Mouse (Mus musculus) ES-E14 (cell line): Measurements from ENCODE around the gene Egfl8. TPM values are rescaled to one million over a fixed set of nuclear protein-coding genes. Genes with fewer than 3 reads are reported as not detected.

Experiments used
- DNase-seq: peaks from one replicate; pipeline ENCODE4 v3.0.0-alpha.2; 2013; ENCODE audit warnings: low read depth, low spot score
- H3K27ac ChIP-seq: 2 replicates; pipeline ENCODE4 v1.5.1; 2012; ENCODE audit warnings: low read depth, mild to moderate bottlenecking, low read length, moderate library complexity, mixed read lengths; ENCODE audit not compliant: poor library complexity, insufficient read depth, severe bottlenecking
- H3K36me3 ChIP-seq: 2 replicates; pipeline ENCODE4 v1.6.1; 2012; ENCODE audit warnings: mild to moderate bottlenecking, low read length, moderate library complexity, mixed read lengths; ENCODE audit not compliant: control insufficient read depth, poor library complexity, insufficient read depth, severe bottlenecking
- H3K4me1 ChIP-seq, 2 experiments: fragments of 150-350 bp in 1 of 2; sonication (generic) in 1 of 2; 2 replicates each; pipeline ENCODE4 v1.6.1; 2012; ENCODE audit warnings: low read length in 2 of 2, mild to moderate bottlenecking in 1 of 2, mixed read lengths in 1 of 2; ENCODE audit not compliant: control insufficient read depth in 2 of 2, insufficient read depth in 2 of 2, poor library complexity in 1 of 2
- H3K4me3 ChIP-seq, 2 experiments: fragments of 150-350 bp in 1 of 2; sonication (generic) in 1 of 2; 2 replicates each; pipeline ENCODE4 v1.5.1; 2012; ENCODE audit warnings: low read length in 2 of 2, low read depth in 1 of 2, mild to moderate bottlenecking in 1 of 2, mixed read lengths in 1 of 2; ENCODE audit not compliant: insufficient read depth in 1 of 2, poor library complexity in 1 of 2, severe bottlenecking in 1 of 2
- H3K9ac ChIP-seq: 2 replicates; pipeline ENCODE4 v1.6.1; 2012; ENCODE audit warnings: low read depth, mild to moderate bottlenecking, low read length, mixed read lengths; ENCODE audit not compliant: poor library complexity, insufficient read depth, severe bottlenecking
- H3K9me3 ChIP-seq: fragments of 150-350 bp; sonication (generic); 2 replicates; pipeline ENCODE4 v1.6.1; 2012; ENCODE audit warnings: low read depth, mild to moderate bottlenecking, low read length; ENCODE audit not compliant: control insufficient read depth, insufficient read depth
- CHD2 ChIP-seq: IDR thresholded peaks from 2 replicates; pipeline ENCODE4 v1.6.1; 2014; ENCODE audit warnings: mild to moderate bottlenecking, low read depth, low read length, inconsistent platforms
- HCFC1 ChIP-seq: IDR thresholded peaks from 2 replicates; pipeline ENCODE4 v1.6.1; 2012; ENCODE audit warnings: low read length, inconsistent platforms, borderline replicate concordance; ENCODE audit not compliant: insufficient read depth
- MAFK ChIP-seq: IDR thresholded peaks from 2 replicates; pipeline ENCODE4 v1.6.1; 2014; ENCODE audit warnings: mild to moderate bottlenecking, low read depth, low read length, inconsistent platforms; ENCODE audit not compliant: insufficient read depth
- ZC3H11A ChIP-seq: IDR thresholded peaks from 2 replicates; pipeline ENCODE4 v1.6.1; 2012; ENCODE audit warnings: low read depth, mild to moderate bottlenecking, inconsistent platforms, low read length, borderline replicate concordance
- ZNF384 ChIP-seq: IDR thresholded peaks from 2 replicates; pipeline ENCODE4 v1.6.1; 2012; ENCODE audit warnings: low read depth, low read length, inconsistent platforms
- in situ Hi-C, 2 experiments: fragments of 600-800 bp; cut with MboI; formaldehyde crosslinking; loops; one replicate each; pipeline ENCODE4 v1.15.1; 2025; ENCODE audit warnings: low sequenced_read_pairs in 2 of 2, inconsistent platforms in 1 of 2; ENCODE audit not compliant: unreplicated experiment in 2 of 2
- total RNA-seq: library from RNA; depleted of rRNA; stranded (reverse); fragments of 300-350 nt; gene quantifications from 2 replicates; pipeline ENCODE4 v1.2.3, GENCODE M21; 2012

Egfl8 gene
- total RNA-seq, 1 experiment = 1.0 TPM

- no peak overlapping the region for H3K27ac ChIP-seq
- no peaks in the 10 kb centered on the region for H3K9me3 ChIP-seq
- no peak for TF ChIP-seq ZNF384
- TF ChIP-seq CHD2 = no peak
- TF ChIP-seq HCFC1 = no peak
- TF ChIP-seq MAFK = no peak
- no peak for TF ChIP-seq ZC3H11A
- H3K4me3 ChIP-seq = no peak overlapping the region
- in situ Hi-C loops = no loop called here
- no peak for DNase-seq
- H3K9ac ChIP-seq = no peak overlapping the region; the same call in 1 of the 2 replicates
- peaks cover 2% of the 10 kb centered on the region; the same call in 1 of the 2 replicates for H3K36me3 ChIP-seq
- H3K4me1 ChIP-seq = peaks cover 2 to 11% of the 10 kb centered on the region in 2 experiments; a peak in 1 of 4 replicates
Measured at GRCm38 (mm10) chr17:34569919-34570318, 45.9 kb downstream of the Egfl8 start.

GRCm38 (mm10) chr17:34568421-34568820, 47.4 kb downstream of the Egfl8 start:
- in situ Hi-C loops = no loop called here
- H3K9me3 ChIP-seq = no peaks in the 10 kb centered on the region
- H3K4me3 ChIP-seq = no peak overlapping the region
- TF ChIP-seq HCFC1 (no peak), MAFK (no peak), CHD2 (no peak), ZC3H11A (no peak), ZNF384 (no peak)
- peaks cover 2% of the 10 kb centered on the region; the same call in 1 of the 2 replicates for H3K36me3 ChIP-seq
- H3K27ac ChIP-seq = no peak overlapping the region
- H3K4me1 ChIP-seq = peaks cover 5 to 17% of the 10 kb centered on the region in 2 experiments; a peak in 3 of 4 replicates
- DNase-seq = no peak
- no peak overlapping the region for H3K9ac ChIP-seq

DNA sequence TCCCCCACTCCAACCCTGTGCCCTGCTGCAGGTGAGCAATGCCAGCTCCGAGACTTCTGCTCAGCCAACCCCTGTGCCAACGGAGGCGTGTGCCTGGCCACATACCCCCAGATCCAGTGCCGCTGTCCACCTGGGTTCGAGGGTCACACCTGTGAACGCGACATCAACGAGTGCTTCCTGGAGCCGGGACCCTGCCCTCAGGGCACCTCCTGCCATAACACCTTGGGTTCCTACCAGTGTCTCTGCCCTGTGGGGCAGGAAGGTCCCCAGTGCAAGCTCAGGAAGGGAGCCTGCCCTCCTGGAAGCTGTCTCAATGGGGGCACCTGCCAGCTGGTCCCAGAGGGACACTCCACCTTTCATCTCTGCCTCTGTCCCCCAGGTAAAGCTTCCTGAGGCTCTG, 48.5 kb downstream of the Egfl8 start:
- H3K4me3 ChIP-seq = no peak overlapping the region
- TF ChIP-seq ZC3H11A = no peak
- no peak for TF ChIP-seq CHD2
- no peak for TF ChIP-seq MAFK
- no peak for TF ChIP-seq ZNF384
- TF ChIP-seq HCFC1 = no peak
- no peak overlapping the region for H3K27ac ChIP-seq
- DNase-seq = no peak
- in situ Hi-C loops = no loop called here
- H3K36me3 ChIP-seq = peaks cover 2% of the 10 kb centered on the region; the same call in 1 of the 2 replicates
- H3K4me1 ChIP-seq = peaks cover 9 to 20% of the 10 kb centered on the region in 2 experiments
- H3K9me3 ChIP-seq = no peaks in the 10 kb centered on the region
- no peak overlapping the region for H3K9ac ChIP-seq

DNA sequence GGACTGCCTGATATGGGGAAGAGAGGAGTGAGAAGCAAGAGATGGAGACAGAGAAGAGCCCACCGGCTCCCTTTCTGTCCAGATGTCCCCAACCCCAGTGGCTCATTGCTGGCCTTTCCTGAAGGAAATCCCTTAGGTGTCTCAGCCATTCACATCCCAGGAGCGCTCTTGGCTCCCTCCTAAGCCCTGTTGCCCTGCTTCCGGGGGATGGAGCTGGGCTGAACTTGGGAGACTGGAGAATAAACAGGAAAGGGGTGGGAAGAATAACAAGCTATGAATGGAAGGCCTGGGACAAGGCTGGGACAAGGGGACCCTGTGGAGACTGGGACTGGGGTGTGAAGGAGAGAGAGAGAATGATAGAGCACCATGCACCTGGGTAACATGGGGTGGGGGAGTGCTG, 51.0 kb downstream of the Egfl8 start:
- H3K9ac ChIP-seq = peak overlapping the region; percentile 42; the same call in 1 of the 2 replicates
- no peak for DNase-seq
- peaks cover 2% of the 10 kb centered on the region; the same call in 1 of the 2 replicates for H3K36me3 ChIP-seq
- in situ Hi-C loops = no loop called here
- no peak for TF ChIP-seq MAFK
- TF ChIP-seq CHD2 = no peak
- no peak for TF ChIP-seq ZC3H11A
- no peak for TF ChIP-seq ZNF384
- TF ChIP-seq HCFC1 = no peak
- peaks cover 16 to 30% of the 10 kb centered on the region in 2 experiments for H3K4me1 ChIP-seq
- H3K27ac ChIP-seq = no peak overlapping the region
- peak overlapping the region; percentile 37 to 53; a peak in 3 of 4 replicates for H3K4me3 ChIP-seq
- no peaks in the 10 kb centered on the region for H3K9me3 ChIP-seq

DNA sequence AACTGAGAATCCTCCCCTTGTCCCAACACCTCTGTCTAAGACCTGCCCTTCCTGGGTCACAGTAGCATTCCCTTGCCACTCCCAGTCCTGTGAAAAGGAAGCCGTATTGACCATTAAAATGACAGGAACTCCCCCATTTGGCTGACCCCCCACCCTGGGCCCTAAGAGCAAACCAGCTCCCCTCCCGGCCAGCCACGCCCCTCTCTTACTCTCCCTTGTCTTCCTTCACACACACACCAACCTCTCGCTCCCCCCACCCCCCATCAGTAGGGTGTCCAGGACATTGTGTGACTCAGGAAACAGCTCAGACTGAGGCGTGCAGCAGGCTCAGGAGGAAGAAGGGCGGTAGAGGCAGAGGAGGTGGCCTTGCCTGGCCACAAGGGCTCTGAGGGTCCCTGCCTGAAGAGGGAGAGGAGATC, 51.8 kb downstream of the Egfl8 start, which contains the start of gene Notch4:
TSS of gene Notch4 (plus strand) at position 266 of the 419 bp plus-strand sequence.
- TF ChIP-seq ZC3H11A (no peak), ZNF384 (no peak), HCFC1 (no peak), MAFK (no peak), CHD2 (no peak)
- no peaks in the 10 kb centered on the region for H3K9me3 ChIP-seq
- peaks cover 2% of the 10 kb centered on the region; the same call in 1 of the 2 replicates for H3K36me3 ChIP-seq
- in situ Hi-C loops = no loop called here
- peak within 1 kb of the TSS; percentile 59 for H3K27ac ChIP-seq
- H3K4me1 ChIP-seq = peaks cover 16 to 32% of the 10 kb centered on the region in 2 experiments
- peak within 1 kb of the TSS; percentile 37 to 53 for H3K4me3 ChIP-seq
- DNase-seq = peak; percentile 82
- peak within 1 kb of the TSS; percentile 57 for H3K9ac ChIP-seq
